Mouse (Mus musculus): ENCODE measurements at regions not wholly inside any gene's neighbourhood (a gene's known extent, or its start where the extent isn't known, plus 50 kb on each side); places are given as distances from the start of the nearest gene placed in this dataset.

DNA sequence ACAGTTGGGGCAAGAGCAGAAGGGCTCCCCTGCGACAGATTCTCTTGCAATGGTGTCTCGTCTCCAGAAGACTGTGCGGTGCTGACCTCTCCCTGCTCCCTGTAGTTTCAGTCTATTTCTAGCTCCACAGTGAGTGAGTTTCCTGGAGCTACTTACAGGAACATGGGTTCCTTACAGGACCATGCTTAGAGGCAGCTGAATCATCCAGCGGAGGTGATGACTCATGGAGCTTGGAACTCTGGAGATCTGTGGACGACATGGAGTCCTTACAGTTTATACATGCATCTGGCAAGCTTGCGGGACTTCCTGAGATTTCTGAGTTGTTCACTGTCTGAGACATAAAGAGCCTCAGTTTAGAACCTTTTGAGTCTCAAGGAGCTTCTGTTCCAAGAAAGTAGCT, 50.0 kb upstream of the Nt5e start:
- TF ChIP-seq GATA1 (IDR thresholded peaks at IDR 0.05; ENCODE audit: borderline replicate concordance, low read length) (no peak), FLI1 (IDR thresholded peaks at IDR 0.05; ENCODE audit: low read length) (no peak)

Data from megakaryocyte, embryonic 14.5 days (primary cell).